Mouse (Mus musculus) urinary bladder, postnatal 4 days (tissue): ENCODE data around the gene Sstr4.

Source experiments
- DNase-seq, 2 experiments: peaks; one replicate each; pipeline ENCODE4 v3.0.0; 2021 to 2022; ENCODE audit warnings: low spot score in 2 of 2

The Sstr4 gene

GRCm38 (mm10) chr2:148395131-148396051 lies at the start of gene Sstr4:
Sstr4 (plus strand) TSS chr2:148395344.
- peak in 1 of 2 experiments; percentile 35 for DNase-seq

GRCm38 (mm10) chr2:148345373-148345772 lies 49.8 kb upstream of the Sstr4 start:
- DNase-seq: no peak

- no peak for DNase-seq
Observed at GRCm38 (mm10) chr2:148346976-148347375, 48.2 kb upstream of the Sstr4 start.

- no peak for DNase-seq
Observed at GRCm38 (mm10) chr2:148349509-148350307, 45.4 kb upstream of the Sstr4 start.

GRCm38 (mm10) chr2:148350460-148350859 lies 44.7 kb upstream of the Sstr4 start:
- no peak for DNase-seq

GRCm38 (mm10) chr2:148352655-148353054 lies 42.5 kb upstream of the Sstr4 start:
- no peak for DNase-seq

- no peak for DNase-seq
Observed at GRCm38 (mm10) chr2:148357145-148357544, 38.0 kb upstream of the Sstr4 start.

GRCm38 (mm10) chr2:148364536-148364935 lies 30.6 kb upstream of the Sstr4 start:
- DNase-seq: no peak

- no peak for DNase-seq
Observed at GRCm38 (mm10) chr2:148365227-148365626, 29.9 kb upstream of the Sstr4 start.

GRCm38 (mm10) chr2:148371743-148372630 lies 23.2 kb upstream of the Sstr4 start:
- DNase-seq: no peak

GRCm38 (mm10) chr2:148373602-148374071 lies 21.5 kb upstream of the Sstr4 start:
- no peak for DNase-seq

GRCm38 (mm10) chr2:148375326-148376150 lies 19.6 kb upstream of the Sstr4 start:
- DNase-seq: no peak

- DNase-seq: no peak
Observed at GRCm38 (mm10) chr2:148378817-148379342, 16.3 kb upstream of the Sstr4 start.

- no peak for DNase-seq
Observed at GRCm38 (mm10) chr2:148379899-148380413, 15.2 kb upstream of the Sstr4 start.

GRCm38 (mm10) chr2:148381076-148381475 lies 14.1 kb upstream of the Sstr4 start:
- DNase-seq: no peak

- no peak for DNase-seq
Observed at GRCm38 (mm10) chr2:148386476-148386875, 8.7 kb upstream of the Sstr4 start.

- DNase-seq: no peak
Observed at GRCm38 (mm10) chr2:148386927-148387326, 8.2 kb upstream of the Sstr4 start.

GRCm38 (mm10) chr2:148387652-148388581 lies 7.2 kb upstream of the Sstr4 start:
- no peak for DNase-seq

- DNase-seq: no peak
Observed at GRCm38 (mm10) chr2:148393149-148393548, 2.0 kb upstream of the Sstr4 start.
